21 mouse cellular contexts compared by ENCODE assay signal in genomic region chr17:73060897-73061252, GRCm38 (mm10). TPM values are rescaled to one million over a fixed set of nuclear protein-coding genes. Genes with fewer than 3 reads are reported as not detected.
A peak's percentile ranks its signal among the peaks of the same experiment; 100 is the strongest.
DNase-seq lines count a peak whose midpoint lies in the region; ATAC-seq lines count a peak whose summit lies in the region.
"Had no signal": no experiment of that assay in that cellular context is flagged by ENCODE, and none has a peak within 500 bp of the region (broad histone marks: within the 10 kb centered on the region; RNA-seq: fewer than 3 reads in every experiment).

No protein-coding gene starts in this region.

- peaks cover 12% of the 10 kb centered on the region for H3K4me1 ChIP-seq in kidney, embryonic 16.5 days (ENCODE audit: insufficient read depth, low read length)
- no peaks in the 10 kb centered on the region for H3K4me1 ChIP-seq in neural tube, embryonic 15.5 days
- H3K4me1 ChIP-seq: midbrain, embryonic 12.5 days had no signal

- no peak overlapping the region for H3K4me2 ChIP-seq in kidney, embryonic 16.5 days (replicated peaks; ENCODE audit: low read depth, low read length)
- H3K4me2 ChIP-seq in neural tube, embryonic 15.5 days, result no peak overlapping the region
- H3K4me2 ChIP-seq: midbrain, embryonic 12.5 days; neural tube, embryonic 12.5 days had no signal

- H3K27me3 ChIP-seq in kidney, embryonic 16.5 days (ENCODE audit: insufficient read depth, low read length), result no peaks in the 10 kb centered on the region
- no peaks in the 10 kb centered on the region for H3K27me3 ChIP-seq in neural tube, embryonic 15.5 days (replicated peaks)
- H3K27me3 ChIP-seq: midbrain, embryonic 12.5 days; neural tube, embryonic 12.5 days had no signal

- ATAC-seq in kidney, embryonic 16.5 days (ENCODE audit: low FRiP score, low TSS enrichment), result no peak; the same call in 1 of the 2 replicates
- ATAC-seq in neural tube, embryonic 15.5 days (ENCODE audit: low FRiP score), result no peak
- ATAC-seq in megakaryocyte, adult 5-6 weeks (ENCODE audit: poor library complexity, severe bottlenecking), result no peak
- ATAC-seq: activated CD4-positive, CD25-positive, alpha-beta regulatory T cell, adult 4 months had no signal

- intact Hi-C loops in heart, postnatal 25 days (cut with DNase I), result no loop called here

- no peaks in the 10 kb centered on the region for H3K36me3 ChIP-seq in kidney, embryonic 16.5 days (ENCODE audit: insufficient read depth, low read length)
- no peaks in the 10 kb centered on the region for H3K36me3 ChIP-seq in neural tube, embryonic 15.5 days
- H3K36me3 ChIP-seq: G1E; hindbrain, embryonic 10.5 days; limb, embryonic 10.5 days; midbrain, embryonic 12.5 days; neural tube, embryonic 12.5 days had no signal

- WGBS in kidney, embryonic 16.5 days, result 48% methylated on average over 8 of the region's 8 CpGs
- 71% methylated on average over 8 of the region's 8 CpGs for WGBS in neural tube, embryonic 15.5 days

- H3K9ac ChIP-seq in kidney, embryonic 16.5 days (replicated peaks; ENCODE audit: low read length), result no peak overlapping the region
- H3K9ac ChIP-seq in neural tube, embryonic 15.5 days (replicated peaks), result no peak overlapping the region
- H3K9ac ChIP-seq: liver, embryonic 14.5 days; midbrain, embryonic 12.5 days; neural tube, embryonic 12.5 days had no signal

- H3K27ac ChIP-seq in kidney, embryonic 16.5 days (ENCODE audit: low read length), result peak overlapping the region; percentile 86
- no peak overlapping the region for H3K27ac ChIP-seq in neural tube, embryonic 15.5 days (replicated peaks)
- H3K27ac ChIP-seq: hindbrain, postnatal 0 days; left cerebral cortex, adult 2 months; limb, embryonic 10.5 days; liver, embryonic 14.5 days; midbrain, embryonic 12.5 days; neural tube, embryonic 12.5 days had no signal

- DNase-seq in heart, adult 11 months, result peak; percentile 84
- DNase-seq in heart, postnatal 25 days (ENCODE audit: low spot score), result no peak
- DNase-seq in kidney, postnatal 10 days, result no peak
- peak; percentile 35 for DNase-seq in neural tube, embryonic 10.5 days (ENCODE audit: extremely low spot score, low spot score)
- no peak for DNase-seq in thymus, postnatal 14 days
- DNase-seq: adrenal gland, postnatal 10 days; cerebellum, adult 9-11 months; layer of hippocampus, adult 9-11 months; right cerebral cortex, adult 18-20 months had no signal

- H3K9me3 ChIP-seq in kidney, embryonic 16.5 days (ENCODE audit: low read length), result no peaks in the 10 kb centered on the region
- H3K9me3 ChIP-seq in neural tube, embryonic 15.5 days (replicated peaks), result no peaks in the 10 kb centered on the region
- H3K9me3 ChIP-seq: G1E; hindbrain, embryonic 10.5 days; limb, embryonic 10.5 days; midbrain, embryonic 12.5 days; neural tube, embryonic 12.5 days had no signal

- no peak overlapping the region for H3K4me3 ChIP-seq in kidney, embryonic 16.5 days (ENCODE audit: low read length)
- H3K4me3 ChIP-seq in neural tube, embryonic 15.5 days (replicated peaks), result no peak overlapping the region
- H3K4me3 ChIP-seq: hindbrain, embryonic 10.5 days; left cerebral cortex, adult 2 months; limb, embryonic 10.5 days; midbrain, embryonic 12.5 days; neural tube, embryonic 12.5 days had no signal

RNA-seq across cellular contexts. Expression of gene Lclat1, which starts 46.9 kb away (rescaled TPM):
- total RNA-seq in heart, postnatal 25 days (2021), result 100 to 1,000 TPM; 107 to 116 TPM
- 16.9 and 20.0 TPM in 2 replicates for polyA plus RNA-seq in kidney, embryonic 16.5 days (2015; fragmentation: Nextera tagmentation; extraction: Ambion mirVana)
- polyA plus RNA-seq in neural tube, embryonic 15.5 days (2015; fragmentation: Nextera tagmentation; extraction: Ambion mirVana), result 12.9 and 14.2 TPM in 2 replicates
- total RNA-seq in megakaryocyte, adult 5-6 weeks (2015), result 12.5 and 12.8 TPM in 2 replicates
- 7.0 and 9.1 TPM in 2 replicates for total RNA-seq in megakaryocyte, adult 5-6 weeks (2017)

Comparison
In these comparisons a context has a peak if more than half of its experiments do, and no peak if none do; other contexts are left out.
1. DNase-seq: peak in heart, adult 11 months (single experiment) and neural tube, embryonic 10.5 days (single experiment); none in heart, postnatal 25 days (single experiment), kidney, postnatal 10 days (single experiment) and thymus, postnatal 14 days (single experiment).
2. RNA of gene Lclat1, which starts 46.9 kb away (total RNA-seq): 107 to 116 TPM in heart, postnatal 25 days; 7.0 to 12.8 TPM in megakaryocyte, adult 5-6 weeks; every median in the first group is over 4 times any median in the second.